In the genomic region with DNA sequence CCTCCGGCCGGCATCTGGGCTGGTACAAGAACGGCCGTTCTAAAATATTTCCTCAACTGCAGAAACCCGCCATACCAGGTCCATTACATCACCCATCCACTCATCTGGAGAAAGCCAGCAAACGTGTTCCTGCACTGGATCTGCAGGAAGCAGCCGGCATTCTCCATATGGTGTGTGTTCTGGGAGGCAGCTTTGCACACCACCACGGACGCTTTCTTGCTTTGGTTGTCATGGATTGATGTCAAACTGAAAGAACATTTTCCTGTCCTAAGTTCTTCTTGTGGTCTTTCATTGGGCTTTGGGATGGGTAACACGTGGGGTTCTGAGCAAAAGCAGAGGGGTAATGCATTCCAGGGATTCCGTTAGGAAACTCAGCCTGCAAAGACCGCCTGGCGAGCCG, we compare ENCODE assay signal across 15 mouse cellular contexts. TPM values are rescaled to one million over a fixed set of nuclear protein-coding genes. Genes with fewer than 3 reads are reported as not detected.
DNase-seq lines count a peak whose midpoint lies in the region; ATAC-seq and TF ChIP-seq lines count a peak whose summit lies in the region.
"Had no signal": no experiment of that assay in that cellular context is flagged by ENCODE, and none has a peak within 500 bp of the region (broad histone marks: within the 10 kb centered on the region; RNA-seq: fewer than 3 reads in every experiment).

No protein-coding gene starts in this region.

- no peak for ATAC-seq in heart, postnatal 0 days (ENCODE audit: insufficient read depth, low read depth)
- ATAC-seq in heart, embryonic 11.5 days (replicated peaks; ENCODE audit: insufficient number of reproducible peaks, low FRiP score, low TSS enrichment), result no peak
- ATAC-seq: forebrain, embryonic 13.5 days; liver, postnatal 0 days had no signal

- 0 out of 2 replicates have a peak overlapping the region, but pooled peaks have one; percentile 1 for H3K4me2 ChIP-seq in heart, postnatal 0 days (ENCODE audit: low read depth, low read length)
- no peak overlapping the region for H3K4me2 ChIP-seq in heart, embryonic 11.5 days
- H3K4me2 ChIP-seq: forebrain, embryonic 13.5 days; hindbrain, embryonic 15.5 days had no signal

- 0 out of 2 replicates have a peak, but pooled peaks cover 6% of the 10 kb centered on the region for H3K27me3 ChIP-seq in heart, postnatal 0 days (ENCODE audit: control insufficient read depth, insufficient read depth, low read length)
- no peaks in the 10 kb centered on the region; the same call in 1 of the 2 replicates for H3K27me3 ChIP-seq in heart, embryonic 11.5 days (ENCODE audit: control insufficient read depth, insufficient read depth, low read length)
- H3K27me3 ChIP-seq: forebrain, embryonic 13.5 days had no signal

- H3K36me3 ChIP-seq in heart, postnatal 0 days (replicated peaks; ENCODE audit: control insufficient read depth, insufficient read depth, low read length), result no peaks in the 10 kb centered on the region
- no peaks in the 10 kb centered on the region for H3K36me3 ChIP-seq in heart, embryonic 11.5 days (ENCODE audit: control insufficient read depth, insufficient read depth, low read length)
- H3K36me3 ChIP-seq: hindbrain, embryonic 15.5 days; midbrain, embryonic 10.5 days had no signal

- no peak overlapping the region for H3K4me3 ChIP-seq in heart, postnatal 0 days (ENCODE audit: low read depth, low read length)
- H3K4me3 ChIP-seq in heart, embryonic 11.5 days (ENCODE audit: low read depth, low read length), result no peak overlapping the region
- H3K4me3 ChIP-seq: forebrain, embryonic 13.5 days; hindbrain, embryonic 15.5 days; midbrain, embryonic 10.5 days had no signal

- TF ChIP-seq EP300 in heart, postnatal 0 days (IDR thresholded peaks at IDR 0.05; ENCODE audit: low read depth), result no peak

- whole genome bisulfite sequencing in heart, postnatal 0 days, result 30% methylated on average over 14 of the region's 14 CpGs
- 47% methylated on average over 14 of the region's 14 CpGs for WGBS in heart, embryonic 11.5 days (ENCODE audit: insufficient replicate concordance)

- no peak overlapping the region for H3K27ac ChIP-seq in heart, postnatal 0 days (ENCODE audit: low read depth)
- no peak overlapping the region for H3K27ac ChIP-seq in heart, embryonic 11.5 days (ENCODE audit: low read depth, low read length)
- H3K27ac ChIP-seq: forebrain, embryonic 13.5 days; hindbrain, embryonic 15.5 days; midbrain, embryonic 10.5 days had no signal

- no peak for TF ChIP-seq CTCF in heart, postnatal 0 days (IDR thresholded peaks at IDR 0.05; ENCODE audit: low read depth)

- 0 out of 2 replicates have a peak, but pooled peaks cover 4% of the 10 kb centered on the region for H3K4me1 ChIP-seq in heart, postnatal 0 days (ENCODE audit: control insufficient read depth, insufficient read depth)
- peaks cover 25% of the 10 kb centered on the region for H3K4me1 ChIP-seq in heart, embryonic 11.5 days (ENCODE audit: control insufficient read depth, insufficient read depth, low read length)

- no peak overlapping the region for H3K9ac ChIP-seq in heart, postnatal 0 days (replicated peaks; ENCODE audit: low read depth, low read length)
- H3K9ac ChIP-seq in heart, embryonic 11.5 days (ENCODE audit: low read depth, low read length), result no peak overlapping the region
- H3K9ac ChIP-seq: forebrain, embryonic 13.5 days; hindbrain, embryonic 15.5 days; liver, postnatal 0 days had no signal

- H3K9me3 ChIP-seq in heart, postnatal 0 days (replicated peaks; ENCODE audit: control insufficient read depth, low read length), result no peaks in the 10 kb centered on the region
- no peaks in the 10 kb centered on the region for H3K9me3 ChIP-seq in heart, embryonic 11.5 days (replicated peaks; ENCODE audit: control insufficient read depth, low read length)
- H3K9me3 ChIP-seq: forebrain, embryonic 13.5 days; hindbrain, embryonic 15.5 days; midbrain, embryonic 10.5 days had no signal

- DNase-seq in heart, postnatal 0 days (ENCODE audit: low spot score), result peak; percentile 31
- DNase-seq in right cerebral cortex, adult 2 months (ENCODE audit: low spot score in 2 of 2), result peak; percentile 34 to 58
- no peak for DNase-seq in right cerebral cortex, postnatal 4 days
- DNase-seq in layer of hippocampus, adult 8-10 months (ENCODE audit: low spot score in 2 of 2), result peak; percentile 47 to 65
- no peak for DNase-seq in testis, postnatal 14 days (ENCODE audit: low spot score)
- DNase-seq in kidney, postnatal 4 days, result no peak
- DNase-seq: adrenal gland, adult 8-10 months; cerebellum, postnatal 10 days; liver, postnatal 0 days; spleen, adult 18-20 months had no signal

RNA-seq across cellular contexts. Expression of a gene that starts 10.7 kb away (rescaled TPM):
- 1.1 and 3.7 TPM in 2 replicates for total RNA-seq in heart, postnatal 0 days (2014; rRNA removed; ENCODE audit: low replicate concordance)
- polyA plus RNA-seq in heart, postnatal 0 days (2015; fragmentation: Nextera tagmentation; extraction: Ambion mirVana), result 3.3 and 3.5 TPM in 2 replicates
- polyA plus RNA-seq in heart, embryonic 11.5 days (2014; fragmentation: Nextera tagmentation; extraction: Ambion mirVana), result 2.3 TPM in 2 replicates
- 1 to 10 TPM; 3.7 to 7.7 (median 5.6) TPM for total RNA-seq in layer of hippocampus, adult 8-10 months (2022)
- total RNA-seq: CH12.LX had no signal

RNA-seq across cellular contexts. Expression of a gene that starts 37.9 kb away (rescaled TPM):
- total RNA-seq in heart, postnatal 0 days (2014; rRNA removed; ENCODE audit: low replicate concordance), result 6.6 and 9.4 TPM in 2 replicates
- 2.4 and 3.2 TPM in 2 replicates for polyA plus RNA-seq in heart, postnatal 0 days (2015; fragmentation: Nextera tagmentation; extraction: Ambion mirVana)
- 8.1 and 8.2 TPM in 2 replicates for polyA plus RNA-seq in heart, embryonic 11.5 days (2014; fragmentation: Nextera tagmentation; extraction: Ambion mirVana)
- 10 to 100 TPM; 12.5 to 17.9 (median 15.2) TPM for total RNA-seq in layer of hippocampus, adult 8-10 months (2022)

Comparison
In these comparisons a context has a peak if more than half of its experiments do, and no peak if none do; other contexts are left out.
1. DNase-seq: peak in heart, postnatal 0 days (single experiment), right cerebral cortex, adult 2 months (2 of 2) and layer of hippocampus, adult 8-10 months (2 of 2); none in right cerebral cortex, postnatal 4 days (single experiment), testis, postnatal 14 days (single experiment) and kidney, postnatal 4 days (0 of 2).